Mouse (Mus musculus) hindbrain, embryonic 12.5 days (tissue): ENCODE results near the gene Rab3ip. TPM values are rescaled to one million over a fixed set of nuclear protein-coding genes. Genes with fewer than 3 reads are reported as not detected.

ENCODE experiments used
- ATAC-seq: fragments of 200-750 bp; cut with Nextera tagmentation; 2 replicates; pipeline ENCODE4 v1.8.0; 2017; ENCODE audit warnings: moderate TSS enrichment; ENCODE audit not compliant: low FRiP score
- H3K27ac ChIP-seq: fragments of 300-500 bp; sonication (generic); 2 replicates; pipeline ENCODE4 v1.5.1; 2016; ENCODE audit warnings: mild to moderate bottlenecking
- H3K27me3 ChIP-seq: fragments of 300-500 bp; sonication (generic); 2 replicates; pipeline ENCODE4 v1.6.1; 2016; ENCODE audit warnings: mild to moderate bottlenecking
- H3K36me3 ChIP-seq: fragments of 300-500 bp; sonication (generic); 2 replicates; pipeline ENCODE4 v1.6.1; 2016; ENCODE audit warnings: mild to moderate bottlenecking
- H3K4me1 ChIP-seq: fragments of 300-500 bp; sonication (generic); 2 replicates; pipeline ENCODE4 v1.6.1; 2016
- H3K4me2 ChIP-seq: fragments of 300-500 bp; sonication (generic); replicated peaks from 2 replicates; pipeline ENCODE4 v1.6.1; 2016; ENCODE audit warnings: mild to moderate bottlenecking
- H3K4me3 ChIP-seq: fragments of 300-500 bp; sonication (generic); 2 replicates; pipeline ENCODE4 v1.5.1; 2016; ENCODE audit warnings: mild to moderate bottlenecking
- H3K9ac ChIP-seq: fragments of 300-500 bp; sonication (generic); 2 replicates; pipeline ENCODE4 v1.6.1; 2016; ENCODE audit warnings: mild to moderate bottlenecking, moderate library complexity
- H3K9me3 ChIP-seq: fragments of 300-500 bp; sonication (generic); replicated peaks from 2 replicates; pipeline ENCODE4 v1.6.1; 2016; ENCODE audit warnings: mild to moderate bottlenecking
- WGBS: fragments of 180-500 bp; shearing (Covaris S2); methylation state at CpG from one replicate; pipeline ENCODE4 v1.1.7; 2016; 5-methylcytosine and 5-hydroxymethylcytosine counted together
- polyA plus RNA-seq: library from polyadenylated mRNA; unstranded; fragments of >200 nt; fragmentation: Nextera tagmentation; extraction: Ambion mirVana; gene quantifications from 2 replicates; pipeline ENCODE4 v1.2.1, GENCODE M21; 2016

Gene Rab3ip
- polyA plus RNA-seq, 1 experiment from 2014 or later: 44.1 TPM

DNA sequence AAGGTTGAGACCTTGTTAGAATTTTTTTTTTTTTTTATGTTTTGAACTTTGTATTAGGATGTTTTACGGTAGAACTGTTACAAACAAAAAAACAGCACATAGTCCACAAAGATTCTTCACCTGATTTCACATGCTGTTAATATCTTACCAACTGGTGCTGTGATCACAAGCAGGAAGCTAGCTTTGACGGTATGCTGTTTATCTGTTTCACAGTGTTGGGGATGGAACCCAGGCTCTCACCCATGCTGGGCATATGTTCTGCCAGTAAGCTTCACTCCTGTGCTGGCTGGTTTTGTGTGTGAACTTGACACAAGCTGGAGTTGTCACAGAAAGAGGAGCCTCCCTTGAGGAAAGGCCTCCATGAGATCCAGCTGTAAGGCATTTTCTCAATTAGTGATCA is 27.3 kb upstream of the Rab3ip start:
- H3K27me3 ChIP-seq: no peaks in the 10 kb centered on the region
- no peak overlapping the region for H3K27ac ChIP-seq
- H3K9ac ChIP-seq: no peak overlapping the region
- H3K4me1 ChIP-seq: no peaks in the 10 kb centered on the region
- no peaks in the 10 kb centered on the region for H3K36me3 ChIP-seq
- H3K4me2 ChIP-seq: no peak overlapping the region
- 90% methylated on average over 2 of the region's 2 CpGs for WGBS
- H3K9me3 ChIP-seq: no peaks in the 10 kb centered on the region
- H3K4me3 ChIP-seq: no peak overlapping the region
- ATAC-seq: no peak

DNA sequence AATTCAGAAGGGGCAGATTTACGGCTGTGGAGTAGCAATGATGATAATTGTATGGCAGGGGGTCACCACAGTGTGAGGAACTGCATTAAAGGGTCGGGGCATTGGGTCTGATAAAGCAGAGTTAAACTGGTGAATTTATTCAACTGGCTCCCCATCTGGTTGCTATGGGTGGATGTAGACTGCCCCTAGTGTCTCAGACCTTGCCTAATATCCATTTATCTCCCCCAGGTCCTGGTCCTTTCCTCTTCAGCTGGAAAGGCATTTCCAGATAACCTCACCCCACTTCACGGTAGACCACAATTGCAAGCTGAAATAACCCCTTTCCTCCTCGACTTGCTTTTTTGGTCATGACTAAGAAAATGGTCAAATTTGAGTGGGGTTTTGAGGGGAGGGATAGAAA is 26.9 kb upstream of the Rab3ip start:
- H3K4me2 ChIP-seq: no peak overlapping the region

DNA sequence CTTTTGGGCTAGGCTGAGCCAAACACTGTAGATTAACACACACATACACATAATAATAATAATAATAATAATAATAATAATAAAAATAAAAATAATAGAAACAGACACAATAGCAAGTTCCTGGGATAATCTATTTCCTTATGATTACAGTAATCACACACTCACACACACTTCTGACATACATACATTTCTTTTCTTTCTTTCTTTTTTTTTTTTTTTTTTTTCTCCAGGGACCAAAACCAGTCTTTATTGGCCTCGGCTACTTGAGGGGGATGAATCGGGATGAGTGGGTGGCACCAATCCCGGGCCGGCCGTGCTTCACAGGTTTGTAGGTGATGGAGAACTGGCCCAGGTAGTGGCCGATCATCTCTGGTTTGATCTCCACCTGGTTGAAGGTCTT is 21.9 kb upstream of the Rab3ip start, which contains the start of gene Gm10271:
TSS of gene Gm10271 (minus strand) at position 101 of the 400 bp plus-strand sequence.
- no peaks in the 10 kb centered on the region for H3K4me1 ChIP-seq
- no peaks in the 10 kb centered on the region for H3K27me3 ChIP-seq
- WGBS: 96% methylated on average over 6 of the region's 6 CpGs
- no peak within 1 kb of the TSS for H3K9ac ChIP-seq
- no peaks in the 10 kb centered on the region for H3K9me3 ChIP-seq
- ATAC-seq: no peak
- H3K4me3 ChIP-seq: no peak within 1 kb of the TSS
- H3K27ac ChIP-seq: no peak within 1 kb of the TSS
- H3K4me2 ChIP-seq: no peak within 1 kb of the TSS
- H3K36me3 ChIP-seq: no peaks in the 10 kb centered on the region

More for the DNA sequence above, 26.9 kb upstream of the Rab3ip start:
- ATAC-seq: no peak
- no peak overlapping the region for H3K9ac ChIP-seq
- no peaks in the 10 kb centered on the region for H3K4me1 ChIP-seq
- no peak overlapping the region for H3K4me3 ChIP-seq
- 59% methylated on average over 4 of the region's 4 CpGs for WGBS
- no peaks in the 10 kb centered on the region for H3K9me3 ChIP-seq
- no peaks in the 10 kb centered on the region for H3K36me3 ChIP-seq
- H3K27me3 ChIP-seq: no peaks in the 10 kb centered on the region
- no peak overlapping the region for H3K27ac ChIP-seq

DNA sequence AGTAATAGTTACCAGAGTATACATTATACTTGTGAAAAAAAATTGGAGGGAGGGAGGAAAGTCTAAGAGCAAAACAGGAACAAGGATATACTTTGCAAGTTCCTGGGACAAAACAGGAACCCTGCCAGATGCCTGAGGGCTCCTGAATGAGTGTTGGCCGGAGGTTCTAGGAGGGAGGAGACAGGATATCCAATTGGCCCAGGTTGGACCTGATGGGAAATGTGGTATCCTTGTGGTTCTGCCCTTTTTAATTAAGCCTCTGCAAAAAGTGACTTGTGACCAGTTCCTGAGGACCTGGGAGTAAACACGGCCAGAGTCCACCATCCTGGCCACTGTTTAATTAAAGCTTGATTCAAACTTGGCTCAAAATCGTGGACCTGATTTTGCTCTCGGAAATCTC is 18.2 kb upstream of the Rab3ip start:
- no peak for ATAC-seq
- no peaks in the 10 kb centered on the region for H3K9me3 ChIP-seq
- H3K27me3 ChIP-seq: no peaks in the 10 kb centered on the region
- H3K36me3 ChIP-seq: no peaks in the 10 kb centered on the region
- no peaks in the 10 kb centered on the region for H3K4me1 ChIP-seq
- no peak overlapping the region for H3K9ac ChIP-seq
- H3K4me3 ChIP-seq: no peak overlapping the region
- no peak overlapping the region for H3K27ac ChIP-seq
- 90% methylated on average over 4 of the region's 4 CpGs for WGBS
- no peak overlapping the region for H3K4me2 ChIP-seq

DNA sequence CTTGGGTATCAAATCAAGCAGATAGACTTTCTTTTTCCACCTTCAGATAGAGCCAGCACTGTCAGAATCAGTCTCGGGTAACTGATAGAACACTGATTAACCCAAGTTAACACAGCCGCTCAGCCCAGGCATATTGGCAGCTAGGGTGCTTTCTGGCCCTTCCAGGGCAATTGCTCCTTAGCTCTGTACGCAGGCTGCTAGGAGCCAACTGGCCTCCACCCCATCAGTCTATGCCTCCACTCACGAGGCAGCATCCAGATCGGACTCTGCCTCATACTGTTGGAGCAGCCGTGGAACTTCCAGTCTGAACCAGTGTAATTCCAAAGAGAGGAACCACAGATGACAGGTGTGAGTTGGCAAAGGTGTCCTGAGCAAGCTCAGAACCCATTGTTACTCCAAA is 15.5 kb upstream of the Rab3ip start:
- Histone ChIP-seq H3K27me3 (no peaks in the 10 kb centered on the region), H3K4me1 (no peaks in the 10 kb centered on the region), H3K36me3 (no peaks in the 10 kb centered on the region), H3K4me3 (no peak overlapping the region), H3K9me3 (no peaks in the 10 kb centered on the region), H3K9ac (no peak overlapping the region), H3K4me2 (no peak overlapping the region), H3K27ac (no peak overlapping the region)
- WGBS: 85% methylated on average over 6 of the region's 6 CpGs
- ATAC-seq: no peak

DNA sequence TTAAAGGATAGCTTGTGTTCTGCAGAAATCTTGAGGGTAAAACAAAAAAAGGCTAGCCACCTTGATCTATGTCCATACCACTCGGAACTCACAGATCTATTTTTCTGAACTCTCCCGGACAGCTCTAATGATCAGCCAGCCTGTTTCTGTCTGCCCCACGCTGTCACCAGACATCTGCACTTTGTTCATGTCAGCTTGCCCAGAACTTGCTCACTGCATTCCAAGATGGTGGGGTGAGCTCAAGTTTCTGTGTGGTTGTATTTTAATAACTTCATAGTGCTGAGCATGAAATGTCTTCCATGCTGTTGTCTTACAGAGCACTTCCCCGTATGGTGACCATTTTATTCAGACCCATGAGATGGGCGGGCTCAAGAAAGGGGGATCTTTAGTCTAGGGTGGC is 14.7 kb upstream of the Rab3ip start:
- no peak overlapping the region for H3K4me3 ChIP-seq
- no peaks in the 10 kb centered on the region for H3K27me3 ChIP-seq
- no peak overlapping the region for H3K4me2 ChIP-seq
- ATAC-seq: no peak
- H3K4me1 ChIP-seq: no peaks in the 10 kb centered on the region
- 73% methylated on average over 5 of the region's 5 CpGs for WGBS
- H3K27ac ChIP-seq: no peak overlapping the region
- H3K36me3 ChIP-seq: no peaks in the 10 kb centered on the region
- no peaks in the 10 kb centered on the region for H3K9me3 ChIP-seq
- no peak overlapping the region for H3K9ac ChIP-seq

DNA sequence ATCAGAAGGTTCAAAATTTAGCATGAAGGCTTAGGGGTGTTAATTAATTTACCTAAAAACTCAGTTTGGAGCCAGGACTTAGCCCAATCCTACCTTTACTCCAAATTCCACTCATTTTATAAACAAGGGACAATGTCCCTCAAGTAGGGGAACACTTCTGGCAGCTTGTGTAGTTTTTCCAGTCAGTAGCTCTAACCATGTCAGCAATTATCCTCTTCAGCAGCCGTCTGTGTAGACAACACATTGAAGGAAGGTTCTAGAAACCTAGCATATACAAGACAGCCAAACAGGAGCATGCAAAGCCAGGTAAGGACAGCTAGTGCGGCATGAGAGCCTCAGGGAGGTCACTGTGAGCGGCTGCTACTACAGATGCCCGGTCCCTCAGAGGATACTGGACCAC is 14.0 kb upstream of the Rab3ip start:
- Histone ChIP-seq H3K27me3 (no peaks in the 10 kb centered on the region), H3K9ac (no peak overlapping the region), H3K4me1 (no peaks in the 10 kb centered on the region), H3K9me3 (no peaks in the 10 kb centered on the region), H3K4me3 (no peak overlapping the region), H3K36me3 (no peaks in the 10 kb centered on the region), H3K4me2 (no peak overlapping the region), H3K27ac (no peak overlapping the region)
- 82% methylated on average over 4 of the region's 4 CpGs for WGBS
- no peak for ATAC-seq

GRCm38 (mm10) chr10:116964084-116964483 is 13.5 kb upstream of the Rab3ip start:
- Histone ChIP-seq H3K9me3 (no peaks in the 10 kb centered on the region), H3K4me3 (no peak overlapping the region), H3K27ac (no peak overlapping the region), H3K9ac (no peak overlapping the region), H3K4me1 (no peaks in the 10 kb centered on the region), H3K4me2 (no peak overlapping the region), H3K36me3 (no peaks in the 10 kb centered on the region), H3K27me3 (no peaks in the 10 kb centered on the region)
- ATAC-seq: no peak
- 88% methylated on average over 11 of the region's 11 CpGs for WGBS

DNA sequence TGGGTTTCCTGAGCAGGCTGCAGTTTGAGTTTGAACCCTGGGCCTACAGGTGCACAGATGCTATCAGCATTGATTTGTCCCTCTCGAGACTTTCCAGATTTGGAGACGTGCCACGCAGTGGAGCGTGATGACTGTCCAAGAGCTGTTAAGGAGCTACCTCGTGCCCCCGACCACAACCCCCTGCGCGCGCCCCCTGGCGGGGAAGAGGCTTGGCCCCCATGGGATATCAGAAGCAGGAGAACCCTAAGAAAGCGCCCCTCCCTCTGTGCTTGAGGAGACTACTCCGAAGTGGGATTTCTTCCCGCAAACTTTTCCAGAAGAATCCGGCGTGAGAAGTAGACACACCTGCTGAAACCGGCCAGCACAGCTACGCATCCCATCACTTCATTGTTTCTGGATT is 12.2 kb upstream of the Rab3ip start:
- Histone ChIP-seq H3K9me3 (no peaks in the 10 kb centered on the region), H3K4me2 (no peak overlapping the region), H3K27me3 (no peaks in the 10 kb centered on the region), H3K27ac (no peak overlapping the region), H3K36me3 (no peaks in the 10 kb centered on the region), H3K4me3 (no peak overlapping the region), H3K9ac (no peak overlapping the region), H3K4me1 (no peaks in the 10 kb centered on the region)
- no peak for ATAC-seq
- 57% methylated on average over 17 of the region's 17 CpGs for WGBS

DNA sequence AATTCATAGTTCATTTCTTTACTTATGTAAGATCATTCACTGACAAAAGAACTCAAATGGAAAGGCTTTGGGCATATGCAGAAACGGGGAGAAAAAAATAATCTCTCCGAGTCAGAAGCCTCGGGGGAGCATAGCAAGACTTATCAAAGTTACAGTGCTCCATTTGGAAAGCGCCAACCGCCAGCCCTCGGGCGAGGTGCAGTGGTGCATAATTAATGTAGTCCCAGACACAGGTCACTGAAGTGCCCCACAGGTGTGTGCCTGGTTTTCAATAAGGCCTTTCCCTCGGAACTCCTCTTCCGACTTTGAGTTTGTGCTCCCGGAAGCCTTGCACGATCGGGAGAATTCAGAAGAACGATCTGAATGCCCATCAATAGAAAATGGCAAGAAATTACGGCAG is 11.6 kb upstream of the Rab3ip start:
- H3K4me2 ChIP-seq: no peak overlapping the region
- no peak overlapping the region for H3K9ac ChIP-seq
- 79% methylated on average over 14 of the region's 14 CpGs for WGBS
- H3K36me3 ChIP-seq: no peaks in the 10 kb centered on the region
- no peaks in the 10 kb centered on the region for H3K4me1 ChIP-seq
- ATAC-seq: no peak
- H3K27me3 ChIP-seq: no peaks in the 10 kb centered on the region
- no peak overlapping the region for H3K27ac ChIP-seq
- no peak overlapping the region for H3K4me3 ChIP-seq
- no peaks in the 10 kb centered on the region for H3K9me3 ChIP-seq

GRCm38 (mm10) chr10:116957867-116958551 is 7.4 kb upstream of the Rab3ip start:
- no peak overlapping the region for H3K4me2 ChIP-seq
- H3K4me3 ChIP-seq: no peak overlapping the region
- ATAC-seq: no peak
- no peaks in the 10 kb centered on the region for H3K36me3 ChIP-seq
- WGBS: 52% methylated on average over 5 of the region's 5 CpGs
- H3K27ac ChIP-seq: no peak overlapping the region
- no peaks in the 10 kb centered on the region for H3K27me3 ChIP-seq
- no peaks in the 10 kb centered on the region for H3K4me1 ChIP-seq
- H3K9me3 ChIP-seq: no peaks in the 10 kb centered on the region
- H3K9ac ChIP-seq: no peak overlapping the region

- no peak for ATAC-seq
- Histone ChIP-seq H3K27me3 (no peaks in the 10 kb centered on the region), H3K4me3 (no peak overlapping the region), H3K36me3 (no peaks in the 10 kb centered on the region), H3K9ac (no peak overlapping the region), H3K4me2 (no peak overlapping the region), H3K27ac (no peak overlapping the region), H3K4me1 (no peaks in the 10 kb centered on the region), H3K9me3 (no peaks in the 10 kb centered on the region)
- 87% methylated on average over 11 of the region's 11 CpGs for WGBS
These were observed 6.1 kb upstream of the Rab3ip start for GRCm38 (mm10) chr10:116956483-116957158.

DNA sequence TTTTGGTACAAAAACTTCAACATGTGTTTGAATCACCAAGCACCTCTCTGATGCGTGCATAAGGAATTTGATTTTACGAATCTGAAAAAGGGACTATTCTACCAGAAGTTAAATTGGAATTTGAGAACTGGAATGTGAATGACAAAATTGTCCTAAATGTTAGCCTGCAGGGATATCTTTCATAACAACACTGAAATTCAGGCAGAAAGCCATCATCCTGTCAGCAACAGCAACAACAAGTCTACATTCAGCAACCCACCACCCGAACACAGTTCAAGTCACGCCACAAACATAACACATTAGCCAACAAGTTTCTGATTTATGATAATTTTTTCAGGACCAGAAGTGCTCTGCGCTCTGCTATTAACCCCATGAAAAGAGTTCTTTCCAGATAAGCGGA is 4.6 kb upstream of the Rab3ip start:
- Histone ChIP-seq H3K4me3 (no peak overlapping the region), H3K27me3 (no peaks in the 10 kb centered on the region), H3K27ac (no peak overlapping the region), H3K9ac (no peak overlapping the region), H3K36me3 (no peaks in the 10 kb centered on the region), H3K4me1 (no peaks in the 10 kb centered on the region), H3K9me3 (no peaks in the 10 kb centered on the region), H3K4me2 (no peak overlapping the region)
- ATAC-seq: no peak
- 94% methylated on average over 6 of the region's 6 CpGs for WGBS
